Mouse (Mus musculus) lung, embryonic 15.5 days (tissue): ENCODE results near the gene Ldhc. TPM values are rescaled to one million over a fixed set of nuclear protein-coding genes. Genes with fewer than 3 reads are reported as not detected.
"Not testable (repeated sequence)": the region's sequence is repeated elsewhere in the genome, so short reads cannot be mapped to it uniquely, and the experiment has no call there.

Experiments used
- ATAC-seq: fragments of 200-750 bp; cut with Nextera tagmentation; 2 replicates; pipeline ENCODE4 v1.8.0; 2017; ENCODE audit warnings: moderate number of reproducible peaks, borderline replicate concordance; ENCODE audit not compliant: low FRiP score, low TSS enrichment; ENCODE audit errors: extremely low read depth
- H3K27ac ChIP-seq: fragments of 300-500 bp; sonication (generic); 2 replicates; pipeline ENCODE4 v1.5.1; 2015; ENCODE audit warnings: moderate library complexity, mild to moderate bottlenecking, inconsistent platforms
- H3K27me3 ChIP-seq: fragments of 300-500 bp; sonication (generic); 2 replicates; pipeline ENCODE4 v1.6.1; 2015; ENCODE audit warnings: inconsistent platforms
- H3K36me3 ChIP-seq: fragments of 300-500 bp; sonication (generic); 2 replicates; pipeline ENCODE4 v1.6.1; 2015; ENCODE audit warnings: inconsistent platforms
- H3K4me1 ChIP-seq: fragments of 300-500 bp; sonication (generic); 2 replicates; pipeline ENCODE4 v1.6.1; 2015; ENCODE audit warnings: inconsistent platforms
- H3K4me2 ChIP-seq: fragments of 300-500 bp; sonication (generic); 2 replicates; pipeline ENCODE4 v1.6.1; 2015; ENCODE audit warnings: inconsistent platforms, mild to moderate bottlenecking, moderate library complexity
- H3K4me3 ChIP-seq: fragments of 300-500 bp; sonication (generic); 2 replicates; pipeline ENCODE4 v1.5.1; 2015; ENCODE audit warnings: mild to moderate bottlenecking, inconsistent platforms
- H3K9ac ChIP-seq: fragments of 300-500 bp; sonication (generic); 2 replicates; pipeline ENCODE4 v1.6.1; 2015; ENCODE audit warnings: inconsistent platforms
- H3K9me3 ChIP-seq: fragments of 300-500 bp; sonication (generic); 2 replicates; pipeline ENCODE4 v1.6.1; 2016; ENCODE audit warnings: inconsistent platforms
- WGBS: fragments of 180-500 bp; shearing (Covaris S2); methylation state at CpG from one replicate; pipeline ENCODE4 v1.1.7; 2015; 5-methylcytosine and 5-hydroxymethylcytosine counted together
- polyA plus RNA-seq: library from polyadenylated mRNA; unstranded; fragments of >200 nt; fragmentation: Nextera tagmentation; extraction: Ambion mirVana; gene quantifications from 2 replicates; pipeline ENCODE4 v1.2.1, GENCODE M21; 2015

The Ldhc gene
- polyA plus RNA-seq, 1 experiment from 2014 or later = 0.14 TPM

DNA sequence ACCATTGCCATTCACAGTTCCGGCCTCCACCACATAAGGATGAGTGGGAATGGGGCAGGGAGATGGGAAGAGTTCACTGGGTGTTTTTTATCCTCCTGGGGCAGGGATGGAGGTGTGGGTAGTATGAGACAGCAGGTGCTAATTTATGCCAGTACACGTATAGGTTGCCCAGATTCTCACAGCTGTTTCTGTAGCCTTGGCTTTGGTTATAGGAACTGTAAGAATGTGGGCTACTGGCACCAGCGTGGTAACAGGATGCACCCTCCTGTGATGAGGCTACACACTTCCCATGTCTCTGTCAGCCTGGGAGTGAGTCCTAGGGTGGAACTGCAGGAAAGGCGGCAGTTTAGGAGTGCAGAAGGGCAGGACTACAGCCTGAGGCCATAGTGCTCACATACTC lies 15.8 kb downstream of the Ldhc start:
- H3K27me3 ChIP-seq = no peaks in the 10 kb centered on the region
- H3K27ac ChIP-seq = no peak overlapping the region
- no peaks in the 10 kb centered on the region for H3K36me3 ChIP-seq
- H3K4me2 ChIP-seq = no peak overlapping the region
- no peak for ATAC-seq
- 70% methylated on average over 4 of the region's 4 CpGs for WGBS
- no peak overlapping the region for H3K9ac ChIP-seq
- H3K4me3 ChIP-seq = no peak overlapping the region
- no peaks in the 10 kb centered on the region for H3K4me1 ChIP-seq
- no peaks in the 10 kb centered on the region for H3K9me3 ChIP-seq

DNA sequence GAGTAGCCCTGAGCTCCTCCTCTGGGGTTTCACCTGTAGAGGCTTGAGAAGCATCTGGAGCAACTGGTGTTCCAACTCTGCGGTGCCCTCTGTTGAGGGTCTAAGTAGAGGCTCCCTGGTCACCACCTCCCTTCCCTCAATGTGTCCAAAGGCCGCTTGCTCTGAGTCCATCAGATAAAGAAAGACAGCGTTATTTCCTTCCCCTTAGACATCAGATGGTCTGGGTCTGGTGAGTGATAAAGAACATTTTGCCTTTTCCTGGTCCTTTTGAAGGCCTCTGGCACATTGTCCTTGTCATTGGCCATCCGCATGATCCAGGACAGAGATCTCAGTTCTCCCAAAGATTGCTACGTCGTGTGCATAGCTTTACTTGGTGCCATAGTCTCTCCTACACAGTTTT lies 16.3 kb downstream of the Ldhc start:
- Histone ChIP-seq H3K27ac (no peak overlapping the region), H3K27me3 (no peaks in the 10 kb centered on the region), H3K9ac (no peak overlapping the region), H3K4me2 (no peak overlapping the region), H3K36me3 (no peaks in the 10 kb centered on the region), H3K4me1 (no peaks in the 10 kb centered on the region), H3K9me3 (no peaks in the 10 kb centered on the region), H3K4me3 (no peak overlapping the region)
- no peak for ATAC-seq
- 72% methylated on average over 6 of the region's 6 CpGs for WGBS

DNA sequence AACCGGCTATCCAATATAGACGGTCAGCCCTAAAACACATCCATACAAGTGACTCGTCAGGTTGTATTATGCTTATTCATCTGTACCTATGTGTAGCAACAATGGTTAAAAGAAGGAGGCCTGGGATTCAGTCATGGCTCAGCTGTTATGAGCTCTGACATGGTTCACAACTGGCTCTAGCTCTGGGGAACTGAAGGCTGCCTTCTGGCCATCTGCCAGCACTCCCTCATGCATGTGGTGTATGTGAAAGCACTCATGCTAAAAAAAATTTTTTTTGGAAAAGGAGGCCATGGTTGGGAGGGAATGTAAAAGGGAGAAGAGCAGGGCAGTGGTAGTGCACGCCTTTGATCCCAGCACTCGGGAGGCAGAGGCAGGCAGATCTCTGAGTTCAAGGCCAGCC lies 18.8 kb downstream of the Ldhc start:
- no peaks in the 10 kb centered on the region for H3K27me3 ChIP-seq
- ATAC-seq = no peak
- no peaks in the 10 kb centered on the region for H3K4me1 ChIP-seq
- no peak overlapping the region for H3K4me3 ChIP-seq
- 0 out of 2 replicates have a peak, but pooled peaks cover 1% of the 10 kb centered on the region for H3K36me3 ChIP-seq
- WGBS = 89% methylated on average over 5 of the region's 5 CpGs
- H3K27ac ChIP-seq = no peak overlapping the region
- no peaks in the 10 kb centered on the region for H3K9me3 ChIP-seq
- no peak overlapping the region for H3K4me2 ChIP-seq
- H3K9ac ChIP-seq = no peak overlapping the region

DNA sequence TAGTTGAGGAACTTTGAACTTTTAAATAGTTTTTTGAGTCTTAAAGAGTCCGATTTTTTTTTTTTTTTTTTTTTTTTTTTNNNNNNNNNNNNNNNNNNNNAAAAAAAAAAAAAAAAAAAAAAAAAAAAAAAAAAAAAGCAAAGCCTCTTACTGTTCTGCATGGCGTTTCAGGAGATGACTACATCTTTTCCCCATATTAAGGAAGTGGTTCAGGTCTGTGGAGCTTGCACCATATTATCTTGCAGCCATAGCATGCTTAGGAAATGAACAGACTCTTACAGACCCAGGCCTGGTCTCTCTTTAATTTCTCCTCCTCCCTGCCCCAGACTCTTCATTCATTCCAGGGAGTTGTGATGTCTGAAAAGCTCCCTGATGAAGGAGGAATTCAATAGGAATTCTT lies 20.0 kb downstream of the Ldhc start:
- no peaks in the 10 kb centered on the region for H3K4me1 ChIP-seq
- H3K27ac ChIP-seq = no peak overlapping the region
- peaks cover 8% of the 10 kb centered on the region for H3K36me3 ChIP-seq
- ATAC-seq = no peak
- H3K9me3 ChIP-seq = no peaks in the 10 kb centered on the region
- whole genome bisulfite sequencing = 81% methylated on average over 2 of the region's 2 CpGs
- no peak overlapping the region for H3K9ac ChIP-seq
- H3K4me2 ChIP-seq = no peak overlapping the region
- H3K4me3 ChIP-seq = no peak overlapping the region
- no peaks in the 10 kb centered on the region for H3K27me3 ChIP-seq

DNA sequence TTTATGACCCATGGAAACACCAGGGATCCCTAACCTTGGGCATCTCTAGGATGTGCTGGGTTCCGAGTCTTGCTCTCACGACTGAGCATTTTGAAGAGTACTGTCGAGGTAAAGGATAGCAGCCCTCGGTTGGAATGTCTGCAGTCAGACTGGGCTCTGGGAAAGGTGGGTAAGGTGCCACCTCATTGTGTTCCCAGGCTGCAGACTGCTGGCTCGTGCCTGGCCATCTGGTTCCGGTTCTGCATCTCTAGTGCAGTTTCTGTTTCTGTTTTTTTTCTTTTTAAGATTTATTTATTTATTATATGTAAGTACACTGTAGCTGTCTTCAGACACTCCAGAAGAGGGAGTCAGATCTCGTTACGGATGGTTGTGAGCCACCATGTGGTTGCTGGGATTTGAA lies 20.9 kb downstream of the Ldhc start:
- H3K27me3 ChIP-seq, H3K27ac ChIP-seq, H3K4me3 ChIP-seq, H3K4me2 ChIP-seq, H3K9ac ChIP-seq, H3K4me1 ChIP-seq, ATAC-seq, H3K9me3 ChIP-seq: not testable (repeated sequence)
- peaks cover 18% of the 10 kb centered on the region for H3K36me3 ChIP-seq
- 71% methylated on average over 8 of the region's 8 CpGs for WGBS

DNA sequence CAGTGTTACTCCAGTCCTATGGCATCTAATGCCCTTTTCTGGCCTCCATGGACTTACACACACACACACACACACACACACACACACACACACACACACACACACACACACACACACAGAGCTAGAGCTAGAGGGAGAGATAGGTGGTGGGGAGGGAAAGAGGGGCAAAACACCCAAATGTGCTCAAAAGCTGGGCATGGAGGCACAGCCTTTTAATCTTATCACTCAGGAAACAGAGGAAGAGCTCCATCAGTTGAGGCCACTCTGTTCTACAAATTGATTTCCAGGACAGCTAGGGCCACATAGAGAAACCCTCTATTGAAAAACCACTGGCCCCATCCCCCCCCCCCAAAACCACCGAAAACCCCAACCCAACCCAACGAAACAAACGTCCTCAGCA lies 22.3 kb downstream of the Ldhc start:
- Histone ChIP-seq H3K4me3 (no peak overlapping the region), H3K4me2 (no peak overlapping the region), H3K36me3 (peaks cover 32% of the 10 kb centered on the region), H3K27ac (no peak overlapping the region), H3K4me1 (no peaks in the 10 kb centered on the region), H3K27me3 (no peaks in the 10 kb centered on the region), H3K9me3 (no peaks in the 10 kb centered on the region), H3K9ac (no peak overlapping the region)
- no peak for ATAC-seq
- 68% methylated on average over 3 of the region's 3 CpGs for WGBS

DNA sequence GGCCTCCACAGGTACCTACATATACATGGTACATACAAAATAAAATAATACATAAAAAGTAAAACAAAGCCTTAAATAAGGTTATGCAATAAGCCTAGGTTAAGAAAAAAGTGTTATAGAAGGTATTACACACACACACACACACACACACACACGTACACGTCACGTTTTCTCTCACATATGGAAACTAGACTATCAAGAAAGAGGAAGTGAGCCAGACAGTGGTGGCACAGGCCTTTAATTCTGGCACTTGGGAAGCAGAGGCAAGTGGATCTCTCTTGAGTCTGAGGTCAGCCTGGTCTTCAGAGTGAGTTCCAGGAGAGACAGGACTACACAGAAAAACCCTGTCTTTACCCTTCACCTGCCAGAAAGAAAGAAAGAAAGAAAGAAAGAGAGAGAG lies 34.5 kb downstream of the Ldhc start:
- WGBS = 85% methylated on average over 3 of the region's 3 CpGs
- H3K4me1 ChIP-seq = no peaks in the 10 kb centered on the region
- no peak overlapping the region for H3K27ac ChIP-seq

DNA sequence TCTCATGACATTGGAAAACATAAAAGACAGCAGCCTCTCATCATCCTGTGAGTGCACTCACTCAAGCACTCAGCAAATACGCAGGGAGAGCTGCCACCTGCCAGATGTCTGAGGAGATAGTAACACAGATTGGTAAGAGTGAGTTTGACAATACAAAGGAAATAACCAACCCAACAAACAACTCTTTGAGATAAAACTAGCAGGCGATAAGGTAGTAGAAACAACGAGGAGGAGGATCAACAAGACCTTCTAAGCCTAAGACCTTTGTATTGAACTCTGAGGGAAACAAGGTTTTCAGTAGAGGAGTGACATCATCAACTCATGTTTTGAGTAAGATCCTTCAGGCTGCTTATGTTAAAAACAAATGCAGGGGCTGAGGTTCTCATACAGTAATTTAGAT lies 38.3 kb downstream of the Ldhc start:
- no peak overlapping the region for H3K4me2 ChIP-seq
- peaks cover 76% of the 10 kb centered on the region for H3K36me3 ChIP-seq
- H3K27me3 ChIP-seq = no peaks in the 10 kb centered on the region
- no peaks in the 10 kb centered on the region for H3K4me1 ChIP-seq
- H3K27ac ChIP-seq = no peak overlapping the region
- H3K9ac ChIP-seq = no peak overlapping the region
- no peak overlapping the region for H3K4me3 ChIP-seq
- WGBS = 82% methylated on average over 3 of the region's 3 CpGs
- no peaks in the 10 kb centered on the region for H3K9me3 ChIP-seq
- ATAC-seq = no peak

More for the DNA sequence above, 34.5 kb downstream of the Ldhc start:
- Histone ChIP-seq H3K9me3 (no peaks in the 10 kb centered on the region), H3K4me2 (no peak overlapping the region), H3K9ac (no peak overlapping the region), H3K27me3 (no peaks in the 10 kb centered on the region), H3K36me3 (peaks cover 84% of the 10 kb centered on the region), H3K4me3 (no peak overlapping the region)
- ATAC-seq = no peak

DNA sequence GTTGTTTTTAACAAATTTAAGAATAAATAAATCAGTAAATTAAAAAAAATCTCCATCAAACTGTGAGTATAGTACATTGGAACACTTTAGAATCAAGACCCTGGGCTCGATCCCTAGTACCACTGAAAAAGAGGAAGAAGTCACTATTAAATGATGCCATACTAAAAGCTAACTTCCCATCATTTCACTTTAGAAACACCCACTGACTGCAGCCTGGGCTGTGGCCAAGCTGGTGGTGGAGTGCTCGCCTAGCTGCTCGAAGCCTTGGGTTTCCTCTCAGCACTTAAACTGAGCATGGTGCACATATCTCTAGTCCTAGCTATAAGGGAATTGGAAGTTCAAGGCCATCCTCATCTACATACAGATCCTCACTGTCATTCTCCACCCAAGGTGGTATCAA lies 50.2 kb downstream of the Ldhc start:
- Histone ChIP-seq H3K4me3 (no peak overlapping the region), H3K4me2 (no peak overlapping the region), H3K27ac (no peak overlapping the region), H3K9me3 (no peaks in the 10 kb centered on the region), H3K36me3 (peaks cover 67% of the 10 kb centered on the region), H3K4me1 (0 out of 2 replicates have a peak, but pooled peaks cover under 1% of the 10 kb centered on the region), H3K9ac (no peak overlapping the region), H3K27me3 (no peaks in the 10 kb centered on the region)
- 86% methylated on average over 3 of the region's 3 CpGs for WGBS
- ATAC-seq = no peak

DNA sequence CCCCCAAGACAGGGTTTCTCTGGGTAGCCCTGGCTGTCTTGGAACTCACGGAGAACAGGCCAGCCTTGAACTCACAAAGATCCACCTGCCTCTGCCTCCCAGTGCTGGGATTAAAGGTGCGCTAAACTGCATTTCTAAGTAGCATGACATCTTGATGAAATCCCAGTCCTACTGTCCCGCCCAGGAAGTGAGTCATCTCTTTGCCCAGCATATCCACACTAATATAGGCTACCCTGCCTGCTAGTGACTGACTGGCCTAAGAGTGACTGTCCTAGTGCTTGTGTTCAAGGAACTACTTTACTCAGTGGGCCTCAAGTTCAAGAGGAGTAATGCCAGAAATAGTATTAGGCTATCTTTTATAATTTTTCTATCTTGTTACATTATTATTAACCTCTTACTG lies 55.4 kb downstream of the Ldhc start:
- peaks cover 20% of the 10 kb centered on the region for H3K36me3 ChIP-seq
- 88% methylated on average over 3 of the region's 3 CpGs for WGBS

DNA sequence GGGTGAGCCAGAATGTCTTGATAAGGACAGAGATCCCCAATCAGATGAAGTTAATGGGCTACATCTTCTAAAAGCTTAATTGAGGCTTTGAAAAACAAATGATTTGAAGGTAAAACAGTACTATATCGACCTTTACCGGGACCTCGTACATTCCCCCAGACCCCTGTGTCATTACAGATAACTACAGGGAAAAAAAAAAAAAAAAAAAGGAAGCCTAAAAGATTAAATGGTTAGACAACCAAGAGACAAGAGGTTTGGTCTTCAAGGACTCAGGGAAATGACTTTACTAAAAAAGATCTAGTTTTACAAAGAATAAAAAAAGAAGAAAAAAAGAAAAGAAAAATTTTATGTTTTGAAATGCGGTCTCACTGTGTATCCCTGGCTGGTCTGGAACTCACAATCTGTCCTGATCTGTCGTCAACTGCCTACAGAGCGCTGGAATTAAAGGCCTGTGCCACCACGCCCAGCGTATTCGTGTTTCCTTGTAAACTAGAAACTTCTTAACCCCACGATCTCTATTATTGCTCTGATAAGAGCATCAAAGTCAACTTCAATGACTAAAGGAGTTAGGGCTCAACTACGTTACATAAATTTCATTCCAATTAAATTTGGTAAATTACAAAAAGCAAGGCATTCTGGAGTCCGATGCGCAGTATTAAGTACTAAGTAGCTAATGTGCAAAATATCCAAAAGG lies 57.8 kb downstream of the Ldhc start:
- peaks cover 3% of the 10 kb centered on the region; the same call in 1 of the 2 replicates for H3K36me3 ChIP-seq
- H3K27me3 ChIP-seq = no peaks in the 10 kb centered on the region
- peak overlapping the region; percentile 98 for H3K27ac ChIP-seq
- ATAC-seq = no peak
- peaks cover 37% of the 10 kb centered on the region for H3K4me1 ChIP-seq
- H3K4me2 ChIP-seq = peak overlapping the region; percentile 70
- no peaks in the 10 kb centered on the region for H3K9me3 ChIP-seq
- peak overlapping the region; percentile 94 for H3K9ac ChIP-seq
- WGBS = 11% methylated on average over 13 of the region's 13 CpGs
- peak overlapping the region; percentile 75 for H3K4me3 ChIP-seq

More for the DNA sequence above, 55.4 kb downstream of the Ldhc start:
- Histone ChIP-seq H3K9ac (no peak overlapping the region), H3K27me3 (no peaks in the 10 kb centered on the region), H3K4me3 (no peak overlapping the region), H3K4me2 (no peak overlapping the region), H3K4me1 (peaks cover 32% of the 10 kb centered on the region), H3K27ac (no peak overlapping the region), H3K9me3 (no peaks in the 10 kb centered on the region)
- ATAC-seq = no peak

DNA sequence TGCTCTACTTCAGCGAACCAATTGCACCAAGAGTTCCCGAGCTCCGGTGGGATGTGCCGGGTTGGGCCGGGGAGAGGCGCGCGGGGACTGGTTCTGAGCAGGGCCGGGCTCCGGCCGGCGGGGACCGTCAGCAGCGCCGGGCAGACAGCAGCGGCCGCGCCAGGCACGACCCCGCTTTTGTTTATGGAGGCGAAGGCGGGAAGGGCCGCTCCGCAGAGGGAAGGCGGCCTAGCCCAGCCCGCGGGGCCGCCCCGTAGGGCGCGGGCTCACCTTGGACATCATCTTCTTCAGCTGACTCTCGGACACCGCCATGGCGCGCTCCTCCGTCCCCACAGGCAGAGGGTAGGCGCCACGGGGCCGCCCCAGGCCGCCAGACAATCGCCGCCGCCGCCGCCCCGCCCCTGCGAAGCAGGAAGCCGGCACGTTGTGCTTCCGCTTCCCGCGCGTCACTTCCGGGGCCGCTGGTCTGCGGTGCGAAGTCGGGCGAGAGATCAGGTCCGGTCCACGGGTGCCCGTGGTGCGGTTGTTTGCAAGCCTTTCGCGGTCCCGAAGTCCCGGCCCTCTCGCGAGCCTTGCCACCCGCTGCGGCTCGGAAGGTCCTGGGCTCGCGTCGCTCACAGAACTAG lies 58.7 kb downstream of the Ldhc start, which contains the start of gene Tsg101:
TSS of gene Tsg101 (minus strand) at position 419 of the 626 bp plus-strand sequence.
- H3K36me3 ChIP-seq = peaks cover 3% of the 10 kb centered on the region; the same call in 1 of the 2 replicates
- H3K4me2 ChIP-seq = peak within 1 kb of the TSS; percentile 70
- peak within 1 kb of the TSS; percentile 98 for H3K27ac ChIP-seq
- peak within 1 kb of the TSS; percentile 94 for H3K9ac ChIP-seq
- H3K4me3 ChIP-seq = peak within 1 kb of the TSS; percentile 75
- H3K4me1 ChIP-seq = peaks cover 37% of the 10 kb centered on the region
- no peaks in the 10 kb centered on the region for H3K9me3 ChIP-seq
- WGBS = under 1% methylated on average over 75 of the region's 75 CpGs
- H3K27me3 ChIP-seq = no peaks in the 10 kb centered on the region
- peak; percentile 96 for ATAC-seq
